Mouse (Mus musculus): ENCODE data around the gene Ctcfl. TPM values are rescaled to one million over a fixed set of nuclear protein-coding genes. Genes with fewer than 3 reads are reported as not detected.

The Ctcfl gene
- 0.01 and 0.02 TPM in 2 replicates for polyA plus RNA-seq (2012; rRNA removed)
- not detected in 2 replicates for polyA plus RNA-seq (2014; fragmentation: Nextera tagmentation; extraction: Ambion mirVana)

DNA sequence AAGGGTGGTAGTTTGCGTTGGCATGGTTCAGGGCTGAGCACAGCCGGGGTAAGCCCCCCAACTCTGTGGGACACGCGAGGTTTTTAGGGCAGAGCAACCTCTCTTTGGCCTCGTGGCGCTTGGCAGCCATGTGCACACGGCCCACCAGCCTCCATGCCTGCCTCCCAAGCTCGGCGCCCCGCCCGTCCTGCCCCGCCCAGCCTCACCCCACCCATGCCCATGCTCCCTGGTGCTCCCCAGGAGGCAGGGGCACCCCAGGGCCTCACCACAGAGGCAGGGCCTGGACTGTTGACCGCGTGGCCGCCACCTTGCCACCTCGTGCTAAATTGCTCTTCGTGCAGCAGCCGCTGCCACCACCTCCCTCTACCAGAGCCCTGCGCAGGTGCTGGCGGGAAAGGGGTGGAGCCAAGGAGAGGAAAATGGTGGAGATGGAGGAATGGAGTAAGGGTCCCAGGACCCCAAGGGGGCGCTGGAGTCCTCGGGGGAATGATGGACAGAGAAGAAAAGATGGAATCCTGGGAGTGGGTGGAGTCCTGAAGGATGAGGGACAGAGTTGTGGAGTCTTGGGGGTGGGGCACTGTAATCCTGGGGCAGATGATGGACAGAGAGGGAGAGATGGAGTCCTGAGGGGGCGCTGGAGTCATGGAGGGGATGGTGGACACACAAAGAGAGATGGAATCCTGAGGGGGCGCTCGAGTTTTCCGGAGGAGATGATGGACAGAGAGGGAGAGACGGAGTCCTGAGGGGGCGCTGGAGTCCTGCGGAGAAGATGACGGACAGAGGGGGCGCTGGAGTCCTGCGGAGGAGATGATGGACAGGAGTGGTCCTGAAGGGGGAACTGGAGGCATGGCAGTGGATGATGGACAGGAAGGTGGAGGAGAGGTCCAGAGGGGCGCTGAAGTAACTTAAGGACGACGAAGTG lies at the start of gene Ctcfl:
Gene Ctcfl, minus strand, starts transcription at position 503 of the 922 bp plus-strand sequence.
- Histone ChIP-seq H3K27me3 (ENCODE audit: control insufficient read depth, insufficient read depth, low read length) (no peaks in the 10 kb centered on the region; the same call in none of the 2 replicates), H3K27ac (peak within 1 kb of the TSS; percentile 25), H3K4me1 (replicated peaks; ENCODE audit: control insufficient read depth in 2 of 2, insufficient read depth in 2 of 2, low read length in 1 of 2) (peaks cover 6 to 16% of the 10 kb centered on the region in 2 experiments), H3K4me3 (ENCODE audit: insufficient read depth in 1 of 2, low read depth in 2 of 2, low read length in 2 of 2) (0 out of 4 replicates have a peak within 1 kb of the TSS, but pooled peaks of 1 of the 2 experiments have one; percentile 3), H3K9ac (replicated peaks) (peak within 1 kb of the TSS; percentile 18; the same call in 1 of the 2 replicates), H3K4me2 (ENCODE audit: low read depth) (peak within 1 kb of the TSS; percentile 20), H3K36me3 (replicated peaks; ENCODE audit: control insufficient read depth, insufficient read depth, low read depth) (no peaks in the 10 kb centered on the region), H3K9me3 (ENCODE audit: control insufficient read depth, low read length) (no peaks in the 10 kb centered on the region)
- TF ChIP-seq CTCF (IDR thresholded peaks at IDR 0.05; ENCODE audit: low read depth) (peak; percentile 31; the same call in 1 of the 2 replicates), EP300 (IDR thresholded peaks at IDR 0.05; ENCODE audit: low read depth) (no peak)
- DNase-seq (ENCODE audit: low read depth in 3 of 3, low spot score in 3 of 3) (no peak), ATAC-seq (ENCODE audit: insufficient read depth) (peak; percentile 61; the same call in 1 of the 2 replicates)
- 71% methylated on average over 35 of the region's 35 CpGs for WGBS (ENCODE audit: insufficient replicate concordance)

DNA sequence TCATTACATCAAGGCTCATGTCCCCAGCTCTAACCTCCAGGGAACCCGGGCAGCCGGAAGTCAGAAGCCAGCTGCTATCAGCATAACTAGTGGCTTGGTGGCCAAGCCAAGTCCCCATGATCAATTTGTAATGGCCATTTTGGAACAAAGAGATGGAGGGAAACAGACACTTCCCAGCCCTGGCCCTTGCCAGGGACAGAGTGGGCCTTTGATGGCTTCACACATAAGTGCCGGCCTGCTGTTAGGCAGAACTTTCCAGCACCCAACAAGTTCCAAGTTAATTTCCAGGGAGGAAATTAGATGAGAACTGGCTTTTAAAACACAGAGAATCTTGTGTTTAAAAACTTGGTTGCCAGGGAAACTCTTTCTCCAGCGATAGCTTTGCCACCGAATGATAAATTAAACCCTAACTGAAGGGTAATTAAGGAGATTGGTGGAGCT lies 49.1 kb upstream of the Ctcfl start:
- no peaks in the 10 kb centered on the region for H3K9me3 ChIP-seq (ENCODE audit: control insufficient read depth, low read length)
- peaks cover 0 to 18% of the 10 kb centered on the region in 2 experiments; a peak in 2 of 4 replicates for H3K4me1 ChIP-seq (replicated peaks; ENCODE audit: control insufficient read depth in 2 of 2, insufficient read depth in 2 of 2, low read length in 1 of 2)
- H3K4me3 ChIP-seq (ENCODE audit: insufficient read depth in 1 of 2, low read depth in 2 of 2, low read length in 2 of 2) = no peak overlapping the region
- TF ChIP-seq CTCF (IDR thresholded peaks at IDR 0.05; ENCODE audit: low read depth) = no peak
- TF ChIP-seq EP300 (IDR thresholded peaks at IDR 0.05; ENCODE audit: low read depth) = no peak
- WGBS (ENCODE audit: insufficient replicate concordance) = 51% methylated on average over 5 of the region's 5 CpGs
- H3K27me3 ChIP-seq (ENCODE audit: control insufficient read depth, insufficient read depth, low read length) = peaks cover 6% of the 10 kb centered on the region; the same call in 1 of the 2 replicates
- no peak overlapping the region for H3K4me2 ChIP-seq (ENCODE audit: low read depth)
- no peak overlapping the region for H3K9ac ChIP-seq (replicated peaks)
- DNase-seq (ENCODE audit: low read depth in 3 of 3, low spot score in 3 of 3) (no peak), ATAC-seq (ENCODE audit: insufficient read depth) (no peak)
- H3K27ac ChIP-seq = no peak overlapping the region
- no peaks in the 10 kb centered on the region for H3K36me3 ChIP-seq (replicated peaks; ENCODE audit: control insufficient read depth, insufficient read depth, low read depth)

DNA sequence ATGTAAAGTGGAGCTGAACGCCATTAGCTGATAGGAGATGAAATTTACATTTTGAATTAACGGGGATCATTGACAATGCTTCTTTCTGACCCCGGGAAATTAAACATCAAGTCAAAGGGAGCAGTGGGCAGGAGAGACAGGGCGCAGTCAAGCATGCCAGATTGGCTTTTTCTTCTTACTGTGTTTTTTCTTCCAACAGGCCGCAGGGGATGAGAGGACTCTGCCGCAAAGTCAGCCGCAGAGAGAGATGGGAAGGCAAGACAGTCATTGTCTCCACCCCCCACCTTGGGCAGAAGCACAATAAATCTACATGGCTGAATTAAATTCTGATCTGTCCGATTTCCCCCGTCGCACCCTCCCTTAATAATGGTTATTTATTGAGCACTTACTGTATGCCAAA lies 46.0 kb upstream of the Ctcfl start:
- H3K27ac ChIP-seq = no peak overlapping the region
- TF ChIP-seq EP300 (IDR thresholded peaks at IDR 0.05; ENCODE audit: low read depth) (no peak), CTCF (IDR thresholded peaks at IDR 0.05; ENCODE audit: low read depth) (no peak)
- H3K9ac ChIP-seq (replicated peaks) = no peak overlapping the region
- no peaks in the 10 kb centered on the region for H3K36me3 ChIP-seq (replicated peaks; ENCODE audit: control insufficient read depth, insufficient read depth, low read depth)
- H3K4me1 ChIP-seq (replicated peaks; ENCODE audit: control insufficient read depth in 2 of 2, insufficient read depth in 2 of 2, low read length in 1 of 2) = 0 out of 4 replicates have a peak, but pooled peaks cover 0 to under 1% of the 10 kb centered on the region in 2 experiments
- ATAC-seq (ENCODE audit: insufficient read depth) (no peak), DNase-seq (ENCODE audit: low read depth in 3 of 3, low spot score in 3 of 3) (no peak)
- H3K9me3 ChIP-seq (ENCODE audit: control insufficient read depth, low read length) = no peaks in the 10 kb centered on the region
- no peak overlapping the region for H3K4me2 ChIP-seq (ENCODE audit: low read depth)
- WGBS (ENCODE audit: insufficient replicate concordance) = 73% methylated on average over 10 of the region's 10 CpGs
- no peak overlapping the region for H3K4me3 ChIP-seq (ENCODE audit: insufficient read depth in 1 of 2, low read depth in 2 of 2, low read length in 2 of 2)
- H3K27me3 ChIP-seq (ENCODE audit: control insufficient read depth, insufficient read depth, low read length) = no peaks in the 10 kb centered on the region

DNA sequence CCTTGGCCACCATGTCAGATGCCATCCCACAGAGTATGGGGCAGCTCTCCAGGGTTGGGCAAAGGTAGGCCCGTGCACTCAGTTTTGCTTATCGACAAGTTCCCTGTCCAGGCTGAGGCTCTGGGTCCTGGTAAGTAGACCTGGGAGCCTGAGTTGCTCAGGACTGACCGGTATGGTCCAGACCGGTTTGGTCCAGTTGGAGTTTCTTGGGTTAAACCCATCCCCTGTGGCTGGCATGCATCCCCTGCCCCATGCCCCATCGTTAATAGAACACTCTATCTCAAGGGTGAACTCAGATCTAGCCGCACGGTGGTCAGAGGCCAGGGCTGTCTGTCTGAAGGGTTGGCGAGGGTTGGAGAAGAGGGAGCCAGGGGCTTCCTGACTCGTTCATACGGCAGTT lies 45.6 kb upstream of the Ctcfl start:
- no peak for ATAC-seq (ENCODE audit: insufficient read depth)
- WGBS (ENCODE audit: insufficient replicate concordance) = 66% methylated on average over 10 of the region's 10 CpGs
- H3K36me3 ChIP-seq (replicated peaks; ENCODE audit: control insufficient read depth, insufficient read depth, low read depth) = no peaks in the 10 kb centered on the region
- H3K4me1 ChIP-seq (replicated peaks; ENCODE audit: control insufficient read depth in 2 of 2, insufficient read depth in 2 of 2, low read length in 1 of 2) = no peaks in the 10 kb centered on the region
- no peaks in the 10 kb centered on the region for H3K27me3 ChIP-seq (ENCODE audit: control insufficient read depth, insufficient read depth, low read length)
- TF ChIP-seq EP300 (IDR thresholded peaks at IDR 0.05; ENCODE audit: low read depth) (no peak), CTCF (IDR thresholded peaks at IDR 0.05; ENCODE audit: low read depth) (no peak)
- no peak overlapping the region for H3K9ac ChIP-seq (replicated peaks)
- H3K4me2 ChIP-seq (ENCODE audit: low read depth) = no peak overlapping the region
- H3K9me3 ChIP-seq (ENCODE audit: control insufficient read depth, low read length) = no peaks in the 10 kb centered on the region
- no peak overlapping the region for H3K27ac ChIP-seq
- H3K4me3 ChIP-seq (ENCODE audit: insufficient read depth in 1 of 2, low read depth in 2 of 2, low read length in 2 of 2) = no peak overlapping the region
- DNase-seq (ENCODE audit: low read depth in 3 of 3, low spot score in 3 of 3) = no peak

DNA sequence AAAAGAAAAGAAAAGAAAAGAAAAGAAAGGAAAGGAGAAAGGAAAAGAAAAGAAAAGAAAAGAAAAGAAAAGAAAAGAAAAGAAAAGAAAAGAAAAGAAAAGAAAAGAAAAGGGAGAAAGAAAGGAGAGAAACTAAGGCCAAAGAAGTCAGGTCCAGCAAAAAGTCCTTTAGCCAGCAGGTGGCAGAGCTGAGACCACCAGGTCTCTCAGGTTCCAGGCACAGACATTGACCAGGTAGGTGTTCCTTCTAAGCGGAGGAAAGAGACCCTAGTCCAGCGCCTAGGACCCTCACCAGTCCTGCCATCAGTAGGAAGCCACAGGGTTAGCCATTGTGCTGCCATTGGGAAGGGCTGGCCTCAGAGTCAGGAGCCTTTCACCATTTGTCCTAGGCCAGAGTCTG lies 45.0 kb upstream of the Ctcfl start:
- Histone ChIP-seq H3K4me1 (replicated peaks; ENCODE audit: control insufficient read depth in 2 of 2, insufficient read depth in 2 of 2, low read length in 1 of 2) (no peaks in the 10 kb centered on the region), H3K4me2 (ENCODE audit: low read depth) (no peak overlapping the region), H3K36me3 (replicated peaks; ENCODE audit: control insufficient read depth, insufficient read depth, low read depth) (no peaks in the 10 kb centered on the region), H3K27me3 (ENCODE audit: control insufficient read depth, insufficient read depth, low read length) (no peaks in the 10 kb centered on the region), H3K9ac (replicated peaks) (no peak overlapping the region), H3K4me3 (ENCODE audit: insufficient read depth in 1 of 2, low read depth in 2 of 2, low read length in 2 of 2) (no peak overlapping the region), H3K9me3 (ENCODE audit: control insufficient read depth, low read length) (no peaks in the 10 kb centered on the region), H3K27ac (no peak overlapping the region)
- DNase-seq (ENCODE audit: low read depth in 3 of 3, low spot score in 3 of 3) (no peak), ATAC-seq (ENCODE audit: insufficient read depth) (no peak)
- TF ChIP-seq CTCF (IDR thresholded peaks at IDR 0.05; ENCODE audit: low read depth) (peak; percentile 62), EP300 (IDR thresholded peaks at IDR 0.05; ENCODE audit: low read depth) (no peak)
- 21% methylated on average over 2 of the region's 2 CpGs for WGBS (ENCODE audit: insufficient replicate concordance)
